In the genomic region with DNA sequence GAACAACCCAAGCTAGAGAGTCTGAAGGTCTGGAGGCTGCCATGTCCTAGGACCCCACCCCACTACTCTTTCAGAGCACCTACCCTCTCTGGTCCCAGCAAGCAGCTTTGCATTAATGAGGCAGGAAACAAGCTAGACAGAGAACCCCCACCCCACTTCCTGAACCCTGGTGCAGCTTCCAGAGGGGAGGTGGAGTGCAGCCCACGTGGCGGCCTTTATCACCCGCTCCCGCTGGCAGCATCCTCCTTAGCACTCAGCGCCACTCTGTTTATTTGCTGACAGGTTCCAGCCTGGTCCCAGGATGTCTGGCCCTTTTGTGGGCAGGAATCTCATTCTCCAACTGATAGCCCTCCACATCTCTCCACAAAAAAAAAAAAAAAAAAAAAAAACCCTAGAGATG, we compare ENCODE assay signal across 9 mouse cellular contexts. TPM values are rescaled to one million over a fixed set of nuclear protein-coding genes. Genes with fewer than 3 reads are reported as not detected.
DNase-seq lines count a peak whose midpoint lies in the region; ATAC-seq lines count a peak whose summit lies in the region.
"Had no signal": no experiment of that assay in that cellular context is flagged by ENCODE, and none has a peak within 500 bp of the region (broad histone marks: within the 10 kb centered on the region; RNA-seq: fewer than 3 reads in every experiment).

No protein-coding gene starts in this region.

- peak overlapping the region; percentile 59; the same call in 1 of the 2 replicates for H3K9ac ChIP-seq in heart, embryonic 14.5 days (ENCODE audit: low read length)
- no peak overlapping the region for H3K9ac ChIP-seq in limb, embryonic 15.5 days

- WGBS in heart, embryonic 14.5 days, result 0% methylated on average over 5 of the region's 5 CpGs
- 43% methylated on average over 5 of the region's 5 CpGs for WGBS in limb, embryonic 15.5 days

- peak; percentile 31 for DNase-seq in cerebellum, adult 11-12 months
- no peak for DNase-seq in cerebellum, postnatal 14 days
- DNase-seq in B cell, adult 2 months, result no peak
- DNase-seq in left cerebral cortex, postnatal 14 days (ENCODE audit: low spot score in 2 of 2), result no peak
- no peak for DNase-seq in left cerebral cortex, postnatal 25 days (ENCODE audit: low spot score in 2 of 2)

- H3K4me1 ChIP-seq in heart, embryonic 14.5 days (ENCODE audit: control insufficient read depth in 2 of 2, insufficient read depth in 2 of 2, low read length in 2 of 2), result peaks cover 75 to 84% of the 10 kb centered on the region in 2 experiments
- H3K4me1 ChIP-seq in limb, embryonic 15.5 days, result peaks cover 44% of the 10 kb centered on the region

- peak overlapping the region; percentile 26; the same call in 1 of the 2 replicates for H3K4me2 ChIP-seq in heart, embryonic 14.5 days (ENCODE audit: low read length)
- no peak overlapping the region for H3K4me2 ChIP-seq in limb, embryonic 15.5 days

- H3K36me3 ChIP-seq in heart, embryonic 14.5 days (ENCODE audit: control insufficient read depth, insufficient read depth, low read length), result 0 out of 2 replicates have a peak, but pooled peaks cover 4% of the 10 kb centered on the region
- no peaks in the 10 kb centered on the region for H3K36me3 ChIP-seq in limb, embryonic 15.5 days

- intact Hi-C loops in left cerebral cortex, postnatal 14 days (cut with DNase I), result no loop called here
- intact Hi-C loops in left cerebral cortex, postnatal 25 days (cut with DNase I), result no loop called here

- ATAC-seq in activated CD4-positive, CD25-positive, alpha-beta regulatory T cell, adult 4 months, result peak; percentile 87
- ATAC-seq in heart, embryonic 14.5 days (ENCODE audit: insufficient number of reproducible peaks, insufficient read depth, low FRiP score, low read depth), result peak; percentile 73
- no peak for ATAC-seq in limb, embryonic 15.5 days (ENCODE audit: insufficient number of reproducible peaks, low FRiP score, low TSS enrichment, low read depth)

- no peaks in the 10 kb centered on the region; the same call in 1 of the 2 replicates for H3K27me3 ChIP-seq in heart, embryonic 14.5 days (ENCODE audit: control insufficient read depth, insufficient read depth, low read length)
- H3K27me3 ChIP-seq in limb, embryonic 15.5 days, result no peaks in the 10 kb centered on the region

- H3K27ac ChIP-seq in heart, embryonic 14.5 days (replicated peaks in 1 of 2; ENCODE audit: control insufficient read depth in 1 of 2, insufficient read depth in 1 of 2, low read depth in 2 of 2, low read length in 2 of 2), result peak overlapping the region; percentile 69 to 91
- 0 out of 2 replicates have a peak overlapping the region, but pooled peaks have one; percentile 11 for H3K27ac ChIP-seq in limb, embryonic 15.5 days

- no peaks in the 10 kb centered on the region for H3K9me3 ChIP-seq in heart, embryonic 14.5 days (ENCODE audit: control insufficient read depth, low read length)
- H3K9me3 ChIP-seq in limb, embryonic 15.5 days, result no peaks in the 10 kb centered on the region
- H3K9me3 ChIP-seq: megakaryocyte, embryonic 14.5 days had no signal

- H3K4me3 ChIP-seq in heart, embryonic 14.5 days (ENCODE audit: control insufficient read depth in 1 of 2, insufficient read depth in 1 of 2, low read depth in 1 of 2, low read length in 2 of 2), result no peak overlapping the region
- H3K4me3 ChIP-seq in limb, embryonic 15.5 days, result no peak overlapping the region
- H3K4me3 ChIP-seq: megakaryocyte, embryonic 14.5 days had no signal

RNA-seq across cellular contexts. Expression of a gene that starts 38.3 kb away (rescaled TPM):
- polyA plus RNA-seq in activated CD4-positive, CD25-positive, alpha-beta regulatory T cell, adult 4 months (2017; shearing (Covaris generic)), result 1 to 10 TPM; 3.0 to 4.7 TPM
- 19.0 and 21.6 TPM in 2 replicates for polyA plus RNA-seq in heart, embryonic 14.5 days (2014; fragmentation: Nextera tagmentation; extraction: Ambion mirVana)
- 8.6 and 10.3 TPM in 2 replicates for polyA plus RNA-seq in limb, embryonic 15.5 days (2015; fragmentation: Nextera tagmentation; extraction: Ambion mirVana)
- 10 to 100 TPM; 11.1 to 12.9 TPM for total RNA-seq in left cerebral cortex, postnatal 14 days (2021)
- 10 to 100 TPM in 1 of 2 experiments, 1 to 10 TPM in 1; 9.1 to 11.7 TPM for total RNA-seq in left cerebral cortex, postnatal 25 days (2021)

RNA-seq across cellular contexts. Expression of a gene that starts 44.8 kb away (rescaled TPM):
- polyA plus RNA-seq in activated CD4-positive, CD25-positive, alpha-beta regulatory T cell, adult 4 months (2017; shearing (Covaris generic)), result not detected
- polyA plus RNA-seq in heart, embryonic 14.5 days (2014; fragmentation: Nextera tagmentation; extraction: Ambion mirVana), result 0.55 and 1.8 TPM in 2 replicates
- polyA plus RNA-seq in limb, embryonic 15.5 days (2015; fragmentation: Nextera tagmentation; extraction: Ambion mirVana), result 0.30 and 0.51 TPM in 2 replicates
- total RNA-seq in left cerebral cortex, postnatal 14 days (2021), result 1 to 10 TPM; 1.3 to 1.8 TPM
- total RNA-seq in left cerebral cortex, postnatal 25 days (2021), result under 1 TPM; 0.62 to 0.89 TPM
